Mouse (Mus musculus) spleen, adult 2 months (tissue): Measurements from ENCODE around the gene Ahcyl1. TPM values are rescaled to one million over a fixed set of nuclear protein-coding genes. Genes with fewer than 3 reads are reported as not detected.

Experiments
- DNase-seq, 2 experiments: peaks; one replicate each; pipeline versions ENCODE4 v3.0.0 to v3.0.0-alpha.2; 2012 to 2021; ENCODE audit warnings: low spot score in 2 of 2, low read depth in 1 of 2
- H3K27ac ChIP-seq: fragments of 200-500 bp; 2 replicates; pipeline ENCODE4 v1.5.1; 2012; ENCODE audit warnings: low read length, inconsistent platforms; ENCODE audit not compliant: insufficient read depth
- H3K27me3 ChIP-seq: fragments of 200-500 bp; 2 replicates; pipeline ENCODE4 v1.6.1; 2012; ENCODE audit warnings: mild to moderate bottlenecking, moderate library complexity, low read length, inconsistent platforms; ENCODE audit not compliant: control insufficient read depth, insufficient read depth
- H3K36me3 ChIP-seq: fragments of 200-500 bp; 2 replicates; pipeline ENCODE4 v1.6.1; 2012; ENCODE audit warnings: mild to moderate bottlenecking, low read length, inconsistent platforms; ENCODE audit not compliant: control insufficient read depth, insufficient read depth
- H3K4me1 ChIP-seq: fragments of 200-500 bp; 2 replicates; pipeline ENCODE4 v1.6.1; 2011; ENCODE audit warnings: inconsistent platforms; ENCODE audit not compliant: control insufficient read depth, insufficient read depth, insufficient read length
- H3K4me3 ChIP-seq: fragments of 200-500 bp; 2 replicates; pipeline ENCODE4 v1.5.1; 2011; ENCODE audit warnings: mild to moderate bottlenecking, inconsistent platforms; ENCODE audit not compliant: insufficient read depth, insufficient read length; ENCODE audit errors: extremely low read depth
- CTCF ChIP-seq: fragments of 200-500 bp; IDR thresholded peaks from 2 replicates; pipeline ENCODE4 v1.5.1; 2011; ENCODE audit warnings: mild to moderate bottlenecking, inconsistent platforms; ENCODE audit not compliant: insufficient read depth, insufficient read length, insufficient replicate concordance; ENCODE audit errors: extremely low read depth
- POLR2A ChIP-seq: fragments of 200-500 bp; IDR thresholded peaks from 2 replicates; pipeline ENCODE4 v1.6.1; 2011; ENCODE audit warnings: low read depth, low read length, inconsistent platforms
- WGBS: fragments of 180-500 bp; shearing (Covaris S2); methylation state at CpG from one replicate; pipeline ENCODE4 v1.1.7; 2018; 5-methylcytosine and 5-hydroxymethylcytosine counted together
- polyA plus RNA-seq: library from polyadenylated mRNA; depleted of rRNA; stranded (reverse); fragments of >200 nt; gene quantifications from 2 replicates; pipeline ENCODE4 v1.2.3, GENCODE M21; 2012; rRNA removed

Ahcyl1 gene
- polyA plus RNA-seq, 1 experiment: 22.7 TPM

DNA sequence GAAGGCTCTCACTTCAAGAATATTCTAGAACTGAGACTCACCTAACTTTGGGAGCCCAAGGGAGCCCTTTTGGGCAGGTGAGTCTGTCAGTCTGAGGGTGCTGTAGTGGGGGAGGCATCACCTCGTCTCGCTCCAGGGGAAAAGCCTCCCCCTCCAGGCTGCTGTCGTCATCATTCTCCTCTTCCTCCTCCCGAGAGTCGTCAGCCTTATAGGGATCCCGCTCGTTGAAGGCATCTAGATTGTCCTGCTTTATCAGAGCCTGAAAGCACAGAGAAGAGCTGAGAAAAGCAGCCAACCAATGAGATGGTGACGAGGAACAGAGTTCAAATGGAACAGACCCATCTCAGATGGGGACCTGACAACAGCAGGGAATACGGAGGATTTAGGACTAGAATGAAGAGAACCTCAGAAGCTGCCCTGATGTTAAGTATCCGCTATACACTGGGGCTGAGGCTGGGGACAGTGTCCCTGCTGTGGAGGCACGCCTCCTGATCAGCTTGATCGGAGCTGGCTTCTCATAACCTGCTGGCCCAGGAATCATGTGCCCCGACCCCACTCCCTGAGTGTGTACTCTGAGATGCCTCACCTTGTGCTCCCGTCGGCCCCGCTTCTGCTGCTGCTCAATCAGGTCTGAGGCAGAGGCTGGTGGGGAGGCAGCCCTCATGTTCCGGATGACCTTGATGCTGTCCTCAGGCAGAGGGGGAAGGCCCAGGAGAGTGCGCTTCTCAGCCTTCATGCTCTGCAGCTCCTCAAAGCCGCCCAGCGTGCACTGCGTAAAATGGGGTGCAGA, 74.9 kb downstream of the Ahcyl1 start:
- Histone ChIP-seq H3K27ac (no peak overlapping the region), H3K36me3 (peaks cover 57% of the 10 kb centered on the region), H3K4me1 (no peaks in the 10 kb centered on the region), H3K4me3 (no peak overlapping the region), H3K27me3 (no peaks in the 10 kb centered on the region)
- TF ChIP-seq POLR2A: no peak
- no peak for TF ChIP-seq CTCF
- DNase-seq: no peak
- 92% methylated on average over 21 of the region's 21 CpGs for WGBS

DNA sequence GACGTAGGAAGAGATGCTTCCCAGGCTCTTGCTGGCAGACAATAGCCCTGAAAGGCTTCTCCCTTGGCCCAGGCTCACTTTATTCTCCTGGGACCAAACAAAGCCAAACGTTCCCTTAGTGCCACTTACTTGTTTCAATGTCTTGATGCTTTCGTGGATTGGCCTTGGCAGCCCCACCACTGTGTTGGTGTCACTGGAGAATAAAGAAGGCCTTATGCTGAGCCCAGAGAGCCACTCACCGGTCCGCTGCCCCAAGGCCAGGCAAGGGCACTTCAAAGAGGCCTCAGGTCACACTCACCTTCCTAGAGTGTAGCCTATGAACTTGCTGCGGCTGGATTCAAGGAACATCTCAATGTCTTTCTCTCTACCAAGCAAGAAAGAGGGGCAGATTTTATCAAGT, 76.4 kb downstream of the Ahcyl1 start:
- Histone ChIP-seq H3K27ac (no peak overlapping the region), H3K4me3 (no peak overlapping the region), H3K27me3 (no peaks in the 10 kb centered on the region), H3K4me1 (no peaks in the 10 kb centered on the region), H3K36me3 (peaks cover 64% of the 10 kb centered on the region)
- DNase-seq: no peak
- no peak for TF ChIP-seq CTCF
- TF ChIP-seq POLR2A: no peak
- 94% methylated on average over 6 of the region's 6 CpGs for WGBS

DNA sequence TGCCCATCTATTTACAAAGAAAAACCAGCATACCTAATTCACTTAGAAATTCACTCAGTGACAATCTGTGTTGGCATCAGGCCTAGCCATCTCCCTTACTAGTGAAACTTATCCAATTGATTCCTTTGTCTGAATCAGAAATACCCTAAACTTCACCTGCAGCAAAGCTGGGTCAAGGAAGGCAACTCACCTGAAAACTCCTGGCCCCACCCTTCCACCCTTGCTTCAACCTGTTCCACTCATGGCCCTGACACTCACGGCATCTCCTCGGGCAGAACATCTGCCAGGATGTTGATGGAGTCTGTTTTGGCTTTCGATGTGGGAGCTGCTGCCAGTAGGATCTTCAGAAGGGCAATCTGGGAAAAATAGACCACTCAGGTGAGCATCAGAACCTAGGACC, 78.6 kb downstream of the Ahcyl1 start:
- 96% methylated on average over 3 of the region's 3 CpGs for WGBS
- Histone ChIP-seq H3K27me3 (no peaks in the 10 kb centered on the region), H3K4me3 (no peak overlapping the region), H3K4me1 (no peaks in the 10 kb centered on the region), H3K36me3 (peaks cover 65% of the 10 kb centered on the region), H3K27ac (no peak overlapping the region)
- TF ChIP-seq POLR2A: no peak
- TF ChIP-seq CTCF: no peak
- no peak for DNase-seq

Other genes with a start within 250 kb of the Ahcyl1 start
- gene Kcnc4, start 237.0 kb downstream of the Ahcyl1 start, polyA plus RNA-seq: 0.14 and 0.21 TPM in 2 replicates
- gene Slc6a17, start 178.5 kb downstream of the Ahcyl1 start, polyA plus RNA-seq: 0.19 and 0.29 TPM in 2 replicates
- not detected in 2 replicates for gene Ubl4b, start 141.5 kb downstream of the Ahcyl1 start, polyA plus RNA-seq
- gene Alx3, start 101.5 kb downstream of the Ahcyl1 start, polyA plus RNA-seq: not detected in 2 replicates
- gene Gm10961, start 65.2 kb downstream of the Ahcyl1 start, polyA plus RNA-seq: not detected in 2 replicates
- gene Strip1, start 64.9 kb downstream of the Ahcyl1 start, polyA plus RNA-seq: 36.0 and 45.6 TPM in 2 replicates
- 46.3 and 50.4 TPM in 2 replicates for gene Csf1, start 63.9 kb upstream of the Ahcyl1 start, polyA plus RNA-seq
- 0.04 TPM in 1 of 2 replicates, not detected in the other for gene Eps8l3, start 180.7 kb upstream of the Ahcyl1 start, polyA plus RNA-seq
- 5.9 and 6.4 TPM in 2 replicates for gene Gstm5, start 199.3 kb upstream of the Ahcyl1 start, polyA plus RNA-seq
- gene Gstm7, start 235.3 kb upstream of the Ahcyl1 start, polyA plus RNA-seq: 1.1 and 1.4 TPM in 2 replicates
- gene Gstm6, start 247.2 kb upstream of the Ahcyl1 start, polyA plus RNA-seq: 0.15 TPM in 1 of 2 replicates, not detected in the other